In the genomic region with DNA sequence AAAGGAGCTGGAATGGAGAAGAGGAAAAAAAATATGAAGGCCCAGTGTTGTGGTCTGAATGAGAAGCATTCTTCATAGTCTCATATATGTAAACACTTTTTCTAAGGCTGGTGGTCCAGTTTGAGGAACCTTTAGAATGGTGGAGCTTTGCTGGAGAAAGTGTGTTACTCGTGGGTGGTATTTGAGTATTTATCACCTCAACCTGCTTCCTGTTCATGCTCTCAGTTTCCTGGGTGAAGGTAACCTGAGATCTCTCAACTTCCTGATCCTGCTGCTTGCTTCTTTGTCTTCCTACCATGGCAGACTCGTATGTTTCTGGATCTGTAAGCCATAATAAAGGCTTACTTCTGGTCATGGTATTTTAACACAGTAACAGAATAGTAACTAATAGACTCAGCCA, we compare ENCODE assay signal across 21 mouse cellular contexts.
"Had no signal": no experiment of that assay in that cellular context is flagged by ENCODE, and none has a peak within 500 bp of the region (broad histone marks: within the 10 kb centered on the region; RNA-seq: fewer than 3 reads in every experiment).

No protein-coding gene starts in this region.

- DNase-seq: liver, postnatal 0 days; lung, adult 2 months; lung, postnatal 14 days; lung, postnatal 36 days; midbrain, embryonic 14.5 days; retina, postnatal 1 day; right cerebral cortex, adult 18-20 months; right cerebral cortex, postnatal 25 days; right cerebral cortex, postnatal 4 days; spleen, adult 18-20 months; thymus, adult 18-20 months; thymus, postnatal 14 days; thymus, postnatal 36 days had no signal

- H3K27me3 ChIP-seq: liver, embryonic 15.5 days; lung, embryonic 15.5 days; midbrain, embryonic 12.5 days; neural tube, embryonic 13.5 days; neural tube, embryonic 15.5 days had no signal

- H3K9ac ChIP-seq: liver, embryonic 15.5 days; liver, postnatal 0 days; lung, embryonic 15.5 days; midbrain, embryonic 12.5 days; neural tube, embryonic 13.5 days; neural tube, embryonic 15.5 days had no signal

- H3K4me1 ChIP-seq: liver, embryonic 15.5 days; lung, embryonic 15.5 days; midbrain, embryonic 10.5 days; midbrain, embryonic 12.5 days; neural tube, embryonic 13.5 days; neural tube, embryonic 15.5 days had no signal

- ATAC-seq: liver, postnatal 0 days; lung, postnatal 0 days; midbrain, embryonic 16.5 days had no signal

- H3K27ac ChIP-seq: liver, embryonic 15.5 days; lung, embryonic 15.5 days; midbrain, embryonic 10.5 days; midbrain, embryonic 12.5 days; neural tube, embryonic 13.5 days; neural tube, embryonic 15.5 days had no signal

- H3K36me3 ChIP-seq: liver, embryonic 15.5 days; lung, embryonic 15.5 days; midbrain, embryonic 10.5 days; midbrain, embryonic 12.5 days; neural tube, embryonic 13.5 days; neural tube, embryonic 15.5 days had no signal

- H3K4me3 ChIP-seq: liver, embryonic 15.5 days; lung, embryonic 15.5 days; midbrain, embryonic 10.5 days; midbrain, embryonic 12.5 days; neural tube, embryonic 13.5 days; neural tube, embryonic 15.5 days had no signal

- H3K9me3 ChIP-seq: liver, embryonic 15.5 days; lung, embryonic 15.5 days; midbrain, embryonic 10.5 days; midbrain, embryonic 12.5 days; neural tube, embryonic 13.5 days; neural tube, embryonic 15.5 days had no signal
